Mouse (Mus musculus) thymus, adult 2 months (tissue): Measurements from ENCODE around the gene Apoa5. TPM values are rescaled to one million over a fixed set of nuclear protein-coding genes. Genes with fewer than 3 reads are reported as not detected.

Experiments
- DNase-seq: peaks from one replicate; pipeline ENCODE4 v3.0.0; 2021
- H3K27ac ChIP-seq: fragments of 200-500 bp; 2 replicates; pipeline ENCODE4 v1.5.1; 2012; ENCODE audit warnings: low read length, control low read depth; ENCODE audit not compliant: control insufficient read depth, insufficient read depth
- H3K27me3 ChIP-seq: fragments of 200-500 bp; 2 replicates; pipeline ENCODE4 v1.6.1; 2012; ENCODE audit warnings: mild to moderate bottlenecking, low read length, moderate library complexity, mixed read lengths; ENCODE audit not compliant: control insufficient read depth, insufficient read depth
- H3K36me3 ChIP-seq: fragments of 200-500 bp; 2 replicates; pipeline ENCODE4 v1.6.1; 2012; ENCODE audit warnings: mild to moderate bottlenecking, low read length, moderate library complexity; ENCODE audit not compliant: control insufficient read depth, insufficient read depth
- H3K4me1 ChIP-seq: fragments of 200-500 bp; replicated peaks from 2 replicates; pipeline ENCODE4 v1.6.1; 2012; ENCODE audit warnings: low read length; ENCODE audit not compliant: control insufficient read depth, insufficient read depth
- H3K4me3 ChIP-seq: fragments of 200-500 bp; 2 replicates; pipeline ENCODE4 v1.5.1; 2012; ENCODE audit warnings: mild to moderate bottlenecking, low read length, control low read depth, moderate library complexity; ENCODE audit not compliant: control insufficient read depth, insufficient read depth
- CTCF ChIP-seq: fragments of 200-500 bp; IDR thresholded peaks from 2 replicates; pipeline ENCODE4 v1.5.1; 2012; ENCODE audit warnings: mild to moderate bottlenecking, control low read depth, low read length, moderate library complexity, borderline replicate concordance; ENCODE audit not compliant: control insufficient read depth, poor library complexity, insufficient read depth; ENCODE audit errors: extremely low read depth
- POLR2A ChIP-seq: fragments of 200-500 bp; IDR thresholded peaks from 2 replicates; pipeline ENCODE4 v1.6.1; 2012; ENCODE audit warnings: mild to moderate bottlenecking, low read length, control low read depth, moderate library complexity; ENCODE audit not compliant: control insufficient read depth, poor library complexity, insufficient read depth; ENCODE audit errors: extremely low read depth
- WGBS: fragments of 180-500 bp; shearing (Covaris S2); methylation state at CpG from one replicate; pipeline ENCODE4 v1.1.7; 2018; 5-methylcytosine and 5-hydroxymethylcytosine counted together
- polyA plus RNA-seq: library from polyadenylated mRNA; depleted of rRNA; stranded (reverse); fragments of >200 nt; gene quantifications from 2 replicates; pipeline ENCODE4 v1.2.3, GENCODE M21; 2012

Apoa5 gene
- polyA plus RNA-seq, 1 experiment: 0.09 TPM

GRCm38 (mm10) chr9:46257546-46257945, 10.9 kb upstream of the Apoa5 start:
- WGBS: 92% methylated on average over 3 of the region's 3 CpGs
- no peak for DNase-seq
- TF ChIP-seq CTCF (no peak), POLR2A (no peak)
- Histone ChIP-seq H3K27ac (no peak overlapping the region), H3K4me1 (no peaks in the 10 kb centered on the region), H3K27me3 (no peaks in the 10 kb centered on the region), H3K4me3 (no peak overlapping the region), H3K36me3 (no peaks in the 10 kb centered on the region)

GRCm38 (mm10) chr9:46259111-46259510, 9.3 kb upstream of the Apoa5 start:
- WGBS: 94% methylated on average over 6 of the region's 6 CpGs
- H3K36me3 ChIP-seq: no peaks in the 10 kb centered on the region
- no peak for DNase-seq
- no peak overlapping the region for H3K27ac ChIP-seq
- H3K27me3 ChIP-seq: no peaks in the 10 kb centered on the region
- H3K4me3 ChIP-seq: no peak overlapping the region
- no peak for TF ChIP-seq POLR2A
- no peak for TF ChIP-seq CTCF
- no peaks in the 10 kb centered on the region for H3K4me1 ChIP-seq

GRCm38 (mm10) chr9:46261131-46261530, 7.3 kb upstream of the Apoa5 start:
- WGBS: 88% methylated on average over 7 of the region's 7 CpGs
- H3K4me3 ChIP-seq: no peak overlapping the region
- no peaks in the 10 kb centered on the region for H3K4me1 ChIP-seq
- H3K27ac ChIP-seq: no peak overlapping the region
- H3K27me3 ChIP-seq: no peaks in the 10 kb centered on the region
- DNase-seq: no peak
- TF ChIP-seq POLR2A (no peak), CTCF (no peak)
- no peaks in the 10 kb centered on the region for H3K36me3 ChIP-seq

- Histone ChIP-seq H3K27me3 (no peaks in the 10 kb centered on the region; the same call in 1 of the 2 replicates), H3K4me3 (no peak overlapping the region), H3K36me3 (no peaks in the 10 kb centered on the region), H3K4me1 (peaks cover 8% of the 10 kb centered on the region), H3K27ac (no peak overlapping the region)
- WGBS: 93% methylated on average over 5 of the region's 5 CpGs
- TF ChIP-seq CTCF (no peak), POLR2A (no peak)
- no peak for DNase-seq
These were observed 692 bp downstream of the Apoa5 start for GRCm38 (mm10) chr9:46269125-46269524.

- H3K27ac ChIP-seq: no peak overlapping the region
- no peak overlapping the region for H3K4me3 ChIP-seq
- H3K4me1 ChIP-seq: peaks cover 8% of the 10 kb centered on the region
- WGBS: 98% methylated on average over 4 of the region's 4 CpGs
- H3K27me3 ChIP-seq: no peaks in the 10 kb centered on the region; the same call in 1 of the 2 replicates
- DNase-seq: no peak
- peaks cover 6% of the 10 kb centered on the region for H3K36me3 ChIP-seq
- TF ChIP-seq POLR2A (no peak), CTCF (no peak)
These were observed 2.3 kb downstream of the Apoa5 start for GRCm38 (mm10) chr9:46270782-46271181.

GRCm38 (mm10) chr9:46272070-46272469, 3.6 kb downstream of the Apoa5 start:
- Histone ChIP-seq H3K27me3 (no peaks in the 10 kb centered on the region; the same call in 1 of the 2 replicates), H3K36me3 (peaks cover 18% of the 10 kb centered on the region), H3K27ac (no peak overlapping the region), H3K4me3 (no peak overlapping the region), H3K4me1 (peaks cover 8% of the 10 kb centered on the region)
- peak; percentile 12 for DNase-seq
- TF ChIP-seq POLR2A: no peak
- no peak for TF ChIP-seq CTCF
- WGBS: 32% methylated on average over 9 of the region's 9 CpGs

- peaks cover 8% of the 10 kb centered on the region for H3K4me1 ChIP-seq
- 4% methylated on average over 45 of the region's 45 CpGs for WGBS
These were observed 4.4 kb downstream of the Apoa5 start, which contains the start of gene Zpr1 for GRCm38 (mm10) chr9:46272677-46273454. TSS of gene Zpr1 (plus strand) at chr9:46273064.

More at GRCm38 (mm10) chr9:46272677-46273454, 4.4 kb downstream of the Apoa5 start, which contains the start of gene Zpr1:
- DNase-seq: peak; percentile 89
- Histone ChIP-seq H3K4me3 (peak within 1 kb of the TSS; percentile 92), H3K27me3 (no peaks in the 10 kb centered on the region), H3K27ac (no peak within 1 kb of the TSS; the same call in 1 of the 2 replicates), H3K36me3 (peaks cover 26% of the 10 kb centered on the region)
- 0 out of 2 replicates have a peak, but pooled peaks have one; percentile 17 for TF ChIP-seq CTCF
- peak; percentile 77 for TF ChIP-seq POLR2A
